Mouse (Mus musculus) MEL (cell line): ENCODE data around the gene Sort1. TPM values are rescaled to one million over a fixed set of nuclear protein-coding genes. Genes with fewer than 3 reads are reported as not detected.
"Not testable (repeated sequence)": the region's sequence is repeated elsewhere in the genome, so short reads cannot be mapped to it uniquely, and the experiment has no call there.

Experiments used
- DNase-seq: peaks from one replicate; pipeline ENCODE4 v3.0.0; 2011; ENCODE audit warnings: low read depth, low spot score
- H3K27ac ChIP-seq: 2 replicates; pipeline ENCODE4 v1.5.1; 2012; ENCODE audit warnings: low read depth, mild to moderate bottlenecking, control low read depth, low read length, moderate library complexity; ENCODE audit not compliant: control insufficient read depth
- H3K27me3 ChIP-seq, 2 experiments: fragments of 150-350 bp in 1 of 2; sonication (generic) in 1 of 2; 2 replicates each; pipeline ENCODE4 v1.6.1; 2012; ENCODE audit warnings: low read length in 2 of 2, mild to moderate bottlenecking in 2 of 2, improper control_type of control experiment in 1 of 2, moderate library complexity in 1 of 2; ENCODE audit not compliant: insufficient read depth in 2 of 2, control insufficient read depth in 1 of 2
- H3K36me3 ChIP-seq, 2 experiments: 2 replicates each; pipeline ENCODE4 v1.6.1; 2012 to 2014; ENCODE audit warnings: low read length in 2 of 2, improper control_type of control experiment in 1 of 2, inconsistent platforms in 1 of 2, mild to moderate bottlenecking in 1 of 2; ENCODE audit not compliant: insufficient read depth in 2 of 2, control insufficient read depth in 1 of 2
- H3K4me1 ChIP-seq, 2 experiments: fragments of 150-350 bp in 1 of 2; sonication (generic) in 1 of 2; 2 replicates each; pipeline ENCODE4 v1.6.1; 2012; ENCODE audit warnings: low read length in 2 of 2, improper control_type of control experiment in 1 of 2, mild to moderate bottlenecking in 1 of 2; ENCODE audit not compliant: insufficient read depth in 2 of 2, control insufficient read depth in 1 of 2
- H3K4me3 ChIP-seq, 2 experiments: fragments of 150-350 bp in 1 of 2; sonication (generic) in 1 of 2; 2 replicates each; pipeline ENCODE4 v1.5.1; 2012; ENCODE audit warnings: low read depth in 2 of 2, low read length in 2 of 2, mild to moderate bottlenecking in 2 of 2, moderate library complexity in 2 of 2, control low read depth in 1 of 2, improper control_type of control experiment in 1 of 2; ENCODE audit not compliant: control insufficient read depth in 1 of 2, insufficient read depth in 1 of 2
- H3K79me2 ChIP-seq: 2 replicates; pipeline ENCODE4 v1.6.1; 2012; ENCODE audit warnings: mild to moderate bottlenecking, low read length, moderate library complexity; ENCODE audit not compliant: control insufficient read depth, poor library complexity, insufficient read depth
- H3K9ac ChIP-seq: 2 replicates; pipeline ENCODE4 v1.6.1; 2012; ENCODE audit warnings: low read depth, mild to moderate bottlenecking, control low read depth, low read length, moderate library complexity; ENCODE audit not compliant: control insufficient read depth, poor library complexity, severe bottlenecking
- H3K9me3 ChIP-seq: fragments of 150-350 bp; sonication (generic); replicated peaks from 2 replicates; pipeline ENCODE4 v1.6.1; 2012; ENCODE audit warnings: mild to moderate bottlenecking, low read length, improper control_type of control experiment, moderate library complexity; ENCODE audit not compliant: insufficient read depth
- BHLHE40 ChIP-seq: IDR thresholded peaks from 2 replicates; pipeline ENCODE4 v1.6.1; 2012; ENCODE audit warnings: low read depth, mild to moderate bottlenecking, inconsistent platforms, low read length, improper control_type of control experiment, borderline replicate concordance
- CHD2 ChIP-seq: IDR thresholded peaks from 2 replicates; pipeline ENCODE4 v1.6.1; 2011; ENCODE audit warnings: low read length, improper control_type of control experiment
- CTCF ChIP-seq, 3 experiments: IDR thresholded peaks in 2 of 3; conservative IDR thresholded peaks in 1 of 3; 2 replicates each; pipeline ENCODE4 v1.5.1; 2011 to 2012; ENCODE audit warnings: low read length in 3 of 3, low read depth in 2 of 3, mild to moderate bottlenecking in 2 of 3, improper control_type of control experiment in 1 of 3, inconsistent platforms in 1 of 3, mixed read lengths in 1 of 3, moderate library complexity in 1 of 3; ENCODE audit not compliant: control insufficient read depth in 1 of 3, insufficient read depth in 1 of 3, poor library complexity in 1 of 3, severe bottlenecking in 1 of 3
- E2F4 ChIP-seq: IDR thresholded peaks from 2 replicates; pipeline ENCODE4 v1.6.1; 2011; ENCODE audit warnings: low read depth, low read length, improper control_type of control experiment, borderline replicate concordance
- EP300 ChIP-seq, 2 experiments: IDR thresholded peaks; 2 replicates each; pipeline ENCODE4 v1.6.1; 2011; ENCODE audit warnings: improper control_type of control experiment in 2 of 2, low read length in 2 of 2, low read depth in 1 of 2, mild to moderate bottlenecking in 1 of 2
- GATA1 ChIP-seq: IDR thresholded peaks from 2 replicates; pipeline ENCODE4 v1.6.1; 2011; ENCODE audit warnings: low read depth, low read length, improper control_type of control experiment
- HCFC1 ChIP-seq: IDR thresholded peaks from 2 replicates; pipeline ENCODE4 v1.6.1; 2012; ENCODE audit warnings: low read depth, mild to moderate bottlenecking, inconsistent platforms, low read length, improper control_type of control experiment, moderate library complexity
- JUND ChIP-seq: IDR thresholded peaks from 2 replicates; pipeline ENCODE4 v1.6.1; 2011; ENCODE audit warnings: low read depth, mild to moderate bottlenecking, improper control_type of control experiment, low read length
- MAFK ChIP-seq: IDR thresholded peaks from 2 replicates; pipeline ENCODE4 v1.6.1; 2011; ENCODE audit warnings: low read depth, mild to moderate bottlenecking, low read length, improper control_type of control experiment, borderline replicate concordance
- MAZ ChIP-seq: IDR thresholded peaks from 2 replicates; pipeline ENCODE4 v1.6.1; 2012; ENCODE audit warnings: low read depth, mild to moderate bottlenecking, inconsistent platforms, low read length, improper control_type of control experiment
- MEF2A ChIP-seq: IDR thresholded peaks from 2 replicates; pipeline ENCODE4 v1.6.1; 2014; ENCODE audit warnings: low read depth, mild to moderate bottlenecking, inconsistent platforms, low read length, improper control_type of control experiment; ENCODE audit not compliant: poor library complexity, insufficient replicate concordance, severe bottlenecking; ENCODE audit errors: extremely low read depth
- MYC ChIP-seq: IDR thresholded peaks from 2 replicates; pipeline ENCODE4 v1.6.1; 2011; ENCODE audit warnings: low read depth, mild to moderate bottlenecking, low read length, improper control_type of control experiment, moderate library complexity
- NELFE ChIP-seq: IDR thresholded peaks from 2 replicates; pipeline ENCODE4 v1.6.1; 2011; ENCODE audit warnings: low read depth, low read length, improper control_type of control experiment
- NRF1 ChIP-seq: IDR thresholded peaks from 2 replicates; pipeline ENCODE4 v1.6.1; 2014; ENCODE audit warnings: low read depth, mild to moderate bottlenecking, inconsistent platforms, low read length, improper control_type of control experiment, moderate library complexity; ENCODE audit not compliant: poor library complexity, insufficient read depth, severe bottlenecking
- POLR2A ChIP-seq, 2 experiments: IDR thresholded peaks; 2 replicates each; pipeline ENCODE4 v1.6.1; 2011 to 2012; ENCODE audit warnings: low read length in 2 of 2, mild to moderate bottlenecking in 2 of 2, control low read depth in 1 of 2, improper control_type of control experiment in 1 of 2, low read depth in 1 of 2, moderate library complexity in 1 of 2; ENCODE audit not compliant: control insufficient read depth in 1 of 2, insufficient read depth in 1 of 2, poor library complexity in 1 of 2
- POLR2AphosphoS2 ChIP-seq: IDR thresholded peaks from 2 replicates; pipeline ENCODE4 v1.6.1; 2011; ENCODE audit warnings: low read length, improper control_type of control experiment
- POLR2AphosphoS5 ChIP-seq: IDR thresholded peaks from 2 replicates; pipeline ENCODE4 v1.6.1; 2012; ENCODE audit warnings: low read depth, borderline replicate concordance, mild to moderate bottlenecking, inconsistent platforms, low read length, moderate library complexity, mixed read lengths
- SIN3A ChIP-seq: IDR thresholded peaks from 2 replicates; pipeline ENCODE4 v1.6.1; 2012; ENCODE audit warnings: low read length, improper control_type of control experiment, inconsistent platforms
- SMC3 ChIP-seq: IDR thresholded peaks from 2 replicates; pipeline ENCODE4 v1.6.1; 2011; ENCODE audit warnings: low read depth, low read length, improper control_type of control experiment
- TAL1 ChIP-seq: IDR thresholded peaks from 2 replicates; pipeline ENCODE4 v1.6.1; 2012; ENCODE audit warnings: mild to moderate bottlenecking, inconsistent platforms, low read length, moderate library complexity, mixed read lengths
- TBP ChIP-seq: IDR thresholded peaks from 2 replicates; pipeline ENCODE4 v1.8.0; 2011; ENCODE audit warnings: low read depth, low read length, improper control_type of control experiment
- TCF12 ChIP-seq: IDR thresholded peaks from 2 replicates; pipeline ENCODE4 v1.6.1; 2014; ENCODE audit warnings: low read depth, mild to moderate bottlenecking, inconsistent platforms, low read length, improper control_type of control experiment, moderate library complexity
- USF1 ChIP-seq: IDR thresholded peaks from 2 replicates; pipeline ENCODE4 v1.6.1; 2014; ENCODE audit warnings: low read depth, mild to moderate bottlenecking, inconsistent platforms, low read length, improper control_type of control experiment, moderate library complexity
- ZC3H11A ChIP-seq: IDR thresholded peaks from 2 replicates; pipeline ENCODE4 v1.6.1; 2012; ENCODE audit warnings: low read depth, mild to moderate bottlenecking, inconsistent platforms, low read length, improper control_type of control experiment
- ZMIZ1 ChIP-seq: IDR thresholded peaks from 2 replicates; pipeline ENCODE4 v1.6.1; 2012; ENCODE audit warnings: low read depth, mild to moderate bottlenecking, inconsistent platforms, low read length, improper control_type of control experiment, moderate library complexity
- ZNF384 ChIP-seq: IDR thresholded peaks from 2 replicates; pipeline ENCODE4 v1.6.1; 2012; ENCODE audit warnings: low read depth, mild to moderate bottlenecking, inconsistent platforms, low read length, improper control_type of control experiment
- polyA plus RNA-seq, 2 experiments: library from polyadenylated mRNA; stranded (reverse) in 1 of 2; unstranded in 1 of 2; fragments of >175 nt in 1 of 2; fragments of >200 nt in 1 of 2; gene quantifications; 2 replicates each; pipeline versions ENCODE4 v1.2.1 to v1.2.4; 2012; ENCODE audit warnings: low replicate concordance in 2 of 2, low read depth in 1 of 2; ENCODE audit not compliant: insufficient read length in 2 of 2, insufficient read depth in 1 of 2, missing spikeins in 1 of 2
- total RNA-seq: library from RNA; depleted of rRNA; stranded (reverse); fragments of 300-350 nt; gene quantifications from 2 replicates; pipeline ENCODE4 v1.2.3, GENCODE M21; 2012

Sort1 gene
- total and polyA plus RNA-seq, 3 experiments: 10.2 to 28.3 (median 22.7) TPM

- TF ChIP-seq ZMIZ1 (no peak), USF1 (no peak), MYC (peak; percentile 63; the same call in 1 of the 2 replicates), TBP (no peak), SIN3A (peak; percentile 88), JUND (peak; percentile 90; the same call in 1 of the 2 replicates), EP300 (IDR thresholded peaks at IDR 0.05; ENCODE audit: low read depth in 1 of 2, low read length in 2 of 2) (peak; percentile 37 to 59; a peak in 2 of 4 replicates), TCF12 (0 out of 2 replicates have a peak, but pooled peaks have one; percentile 14), POLR2AphosphoS2 (no peak)
Observed at GRCm38 (mm10) chr3:108259319-108259718, 24.6 kb upstream of the Sort1 start (continued).

- not testable (repeated sequence) for H3K79me2 ChIP-seq, H3K27ac ChIP-seq, H3K4me1 ChIP-seq, DNase-seq, H3K9ac ChIP-seq, H3K27me3 ChIP-seq, H3K9me3 ChIP-seq, H3K4me3 ChIP-seq
- H3K36me3 ChIP-seq: peaks cover 0 to 16% of the 10 kb centered on the region in 2 experiments; a peak in 2 of 4 replicates
Observed at GRCm38 (mm10) chr3:108279495-108279894, 4.4 kb upstream of the Sort1 start.

- Histone ChIP-seq H3K9ac (peak overlapping the region; percentile 74), H3K9me3 (no peaks in the 10 kb centered on the region), H3K4me1 (peaks cover 0 to 4% of the 10 kb centered on the region in 2 experiments; a peak in 1 of 4 replicates), H3K27me3 (no peaks in the 10 kb centered on the region), H3K27ac (peak overlapping the region; percentile 81), H3K36me3 (peaks cover 0 to 3% of the 10 kb centered on the region in 2 experiments; a peak in 2 of 4 replicates), H3K4me3 (peak overlapping the region; percentile 75 to 82), H3K79me2 (peaks cover 1% of the 10 kb centered on the region; the same call in 1 of the 2 replicates)
- peak; percentile 87 for DNase-seq
- no peak for TF ChIP-seq BHLHE40
- peak; percentile 38; the same call in 1 of the 2 replicates for TF ChIP-seq MYC
- TF ChIP-seq MAZ: no peak; the same call in 1 of the 2 replicates
- TF ChIP-seq CHD2: no peak
- no peak for TF ChIP-seq MEF2A
- TF ChIP-seq MAFK: 0 out of 2 replicates have a peak, but pooled peaks have one; percentile 13
- no peak for TF ChIP-seq TAL1
- TF ChIP-seq CTCF (IDR thresholded peaks at IDR 0.05 in 2 of 3, conservative IDR thresholded peaks at IDR 0.05 in 1 of 3; ENCODE audit: control insufficient read depth in 1 of 3, insufficient read depth in 1 of 3, low read depth in 2 of 3, low read length in 3 of 3, poor library complexity in 1 of 3, severe bottlenecking in 1 of 3): peak; percentile 10 to 93 (median 56); a peak in 4 of 6 replicates
- peak in 1 of 2 experiments; percentile 54; a peak in 2 of 4 replicates for TF ChIP-seq EP300 (IDR thresholded peaks at IDR 0.05; ENCODE audit: low read depth in 1 of 2, low read length in 2 of 2)
- 0 out of 2 replicates have a peak, but pooled peaks have one; percentile 25 for TF ChIP-seq ZMIZ1
- peak; percentile 92 for TF ChIP-seq ZC3H11A
- no peak; the same call in 1 of the 2 replicates for TF ChIP-seq GATA1
- peak; percentile 86 for TF ChIP-seq SMC3
- TF ChIP-seq E2F4: no peak
- TF ChIP-seq POLR2AphosphoS5: no peak
- no peak; the same call in 1 of the 2 replicates for TF ChIP-seq ZNF384
- no peak for TF ChIP-seq NRF1
- no peak for TF ChIP-seq POLR2A (IDR thresholded peaks at IDR 0.05; ENCODE audit: control insufficient read depth in 1 of 2, insufficient read depth in 1 of 2, low read depth in 1 of 2, low read length in 2 of 2, poor library complexity in 1 of 2)
- 0 out of 2 replicates have a peak, but pooled peaks have one; percentile 1 for TF ChIP-seq TBP
- no peak; the same call in 1 of the 2 replicates for TF ChIP-seq NELFE
- peak; percentile 22; the same call in 1 of the 2 replicates for TF ChIP-seq HCFC1
Observed at GRCm38 (mm10) chr3:108282401-108283240, 1.3 kb upstream of the Sort1 start.
